8 mouse cellular contexts compared by ENCODE assay signal in genomic region chr4:95558271-95558888, GRCm38 (mm10). TPM values are rescaled to one million over a fixed set of nuclear protein-coding genes. Genes with fewer than 3 reads are reported as not detected.
DNase-seq lines count a peak whose midpoint lies in the region; ATAC-seq and TF ChIP-seq lines count a peak whose summit lies in the region.

No protein-coding gene starts in this region.

- TF ChIP-seq CTCF in liver, postnatal 0 days (IDR thresholded peaks at IDR 0.05; ENCODE audit: low read depth): no peak

- no peaks in the 10 kb centered on the region for H3K27me3 ChIP-seq in hindbrain, embryonic 14.5 days (ENCODE audit: control insufficient read depth, insufficient read depth, low read length)
- H3K27me3 ChIP-seq in hindbrain, embryonic 16.5 days (replicated peaks; ENCODE audit: control insufficient read depth, insufficient read depth, low read length): no peaks in the 10 kb centered on the region
- H3K27me3 ChIP-seq in embryonic facial prominence, embryonic 13.5 days: no peaks in the 10 kb centered on the region
- no peaks in the 10 kb centered on the region for H3K27me3 ChIP-seq in liver, postnatal 0 days (ENCODE audit: insufficient read depth, low read length)
- H3K27me3 ChIP-seq in stomach, embryonic 16.5 days (ENCODE audit: control insufficient read depth, insufficient read depth, low read length): no peaks in the 10 kb centered on the region

- no peak for ATAC-seq in hindbrain, embryonic 14.5 days (ENCODE audit: low FRiP score)
- no peak for ATAC-seq in hindbrain, embryonic 16.5 days
- no peak for ATAC-seq in embryonic facial prominence, embryonic 13.5 days (ENCODE audit: insufficient number of reproducible peaks, insufficient read depth, low FRiP score, low TSS enrichment, low read depth)
- ATAC-seq in liver, postnatal 0 days: no peak
- ATAC-seq in stomach, embryonic 16.5 days (ENCODE audit: insufficient read depth, low FRiP score): peak; percentile 29; the same call in 1 of the 2 replicates

- H3K36me3 ChIP-seq in hindbrain, embryonic 14.5 days (replicated peaks; ENCODE audit: control insufficient read depth, insufficient read depth): no peaks in the 10 kb centered on the region
- no peaks in the 10 kb centered on the region for H3K36me3 ChIP-seq in hindbrain, embryonic 16.5 days (ENCODE audit: control insufficient read depth, insufficient read depth, low read length)
- no peaks in the 10 kb centered on the region for H3K36me3 ChIP-seq in embryonic facial prominence, embryonic 13.5 days
- no peaks in the 10 kb centered on the region for H3K36me3 ChIP-seq in liver, postnatal 0 days (replicated peaks; ENCODE audit: insufficient read depth, low read length)
- H3K36me3 ChIP-seq in stomach, embryonic 16.5 days (ENCODE audit: control insufficient read depth, insufficient read depth, low read length): no peaks in the 10 kb centered on the region

- no peak for DNase-seq in hindbrain, embryonic 14.5 days (ENCODE audit: low spot score)
- peak; percentile 45 for DNase-seq in Muller cell, postnatal 12 days (ENCODE audit: inconsistent ontology term)
- peak; percentile 33 to 43 for DNase-seq in heart, postnatal 36 days
- no peak for DNase-seq in liver, postnatal 0 days
- no peak for DNase-seq in spleen, postnatal 36 days (ENCODE audit: low spot score in 2 of 2)

- no peaks in the 10 kb centered on the region for H3K9me3 ChIP-seq in hindbrain, embryonic 14.5 days (ENCODE audit: control insufficient read depth, low read length)
- no peaks in the 10 kb centered on the region for H3K9me3 ChIP-seq in hindbrain, embryonic 16.5 days (ENCODE audit: control insufficient read depth, low read length)
- H3K9me3 ChIP-seq in embryonic facial prominence, embryonic 13.5 days: no peaks in the 10 kb centered on the region
- H3K9me3 ChIP-seq in liver, postnatal 0 days (ENCODE audit: low read length): no peaks in the 10 kb centered on the region
- H3K9me3 ChIP-seq in stomach, embryonic 16.5 days (replicated peaks; ENCODE audit: control insufficient read depth, low read length): no peaks in the 10 kb centered on the region

- H3K27ac ChIP-seq in hindbrain, embryonic 14.5 days: 0 out of 2 replicates have a peak overlapping the region, but pooled peaks have one; percentile 75
- H3K27ac ChIP-seq in hindbrain, embryonic 16.5 days (ENCODE audit: low read depth, low read length): no peak overlapping the region
- peak overlapping the region; percentile 83 for H3K27ac ChIP-seq in embryonic facial prominence, embryonic 13.5 days
- H3K27ac ChIP-seq in liver, postnatal 0 days (ENCODE audit: low read depth): peak overlapping the region; percentile 52; the same call in 1 of the 2 replicates
- H3K27ac ChIP-seq in stomach, embryonic 16.5 days (ENCODE audit: low read length): peak overlapping the region; percentile 95

- TF ChIP-seq EP300 in liver, postnatal 0 days (IDR thresholded peaks at IDR 0.05; ENCODE audit: low read depth): no peak

- no peaks in the 10 kb centered on the region for H3K4me1 ChIP-seq in hindbrain, embryonic 14.5 days (replicated peaks; ENCODE audit: control insufficient read depth, insufficient read depth, low read length)
- H3K4me1 ChIP-seq in hindbrain, embryonic 16.5 days (ENCODE audit: control insufficient read depth, insufficient read depth, low read depth, low read length): 0 out of 2 replicates have a peak, but pooled peaks cover 2% of the 10 kb centered on the region
- H3K4me1 ChIP-seq in embryonic facial prominence, embryonic 13.5 days: peaks cover 25% of the 10 kb centered on the region
- peaks cover 7% of the 10 kb centered on the region; the same call in 1 of the 2 replicates for H3K4me1 ChIP-seq in liver, postnatal 0 days (ENCODE audit: insufficient read depth)
- H3K4me1 ChIP-seq in stomach, embryonic 16.5 days (ENCODE audit: control insufficient read depth, insufficient read depth, low read length): peaks cover 14% of the 10 kb centered on the region

- no peak overlapping the region for H3K4me2 ChIP-seq in hindbrain, embryonic 14.5 days (replicated peaks)
- no peak overlapping the region for H3K4me2 ChIP-seq in hindbrain, embryonic 16.5 days (ENCODE audit: low read length)
- peak overlapping the region; percentile 64 for H3K4me2 ChIP-seq in embryonic facial prominence, embryonic 13.5 days
- peak overlapping the region; percentile 81; the same call in 1 of the 2 replicates for H3K4me2 ChIP-seq in liver, postnatal 0 days (ENCODE audit: low read depth, low read length)
- H3K4me2 ChIP-seq in stomach, embryonic 16.5 days (ENCODE audit: low read depth, low read length): peak overlapping the region; percentile 53; the same call in 1 of the 2 replicates

- intact Hi-C loops in heart, postnatal 36 days (cut with DNase I): loop anchor here (5.0 kb wide), 1 partner anchor 396 kb away; no protein-coding TSS in a partner anchor

- H3K9ac ChIP-seq in hindbrain, embryonic 14.5 days: no peak overlapping the region
- H3K9ac ChIP-seq in hindbrain, embryonic 16.5 days (ENCODE audit: low read depth, low read length): no peak overlapping the region
- no peak overlapping the region for H3K9ac ChIP-seq in embryonic facial prominence, embryonic 13.5 days
- H3K9ac ChIP-seq in liver, postnatal 0 days (replicated peaks): no peak overlapping the region
- no peak overlapping the region; the same call in 1 of the 2 replicates for H3K9ac ChIP-seq in stomach, embryonic 16.5 days (ENCODE audit: low read length)

- 57% methylated on average over 4 of the region's 4 CpGs for WGBS in hindbrain, embryonic 14.5 days
- 44% methylated on average over 4 of the region's 4 CpGs for WGBS in hindbrain, embryonic 16.5 days
- WGBS in embryonic facial prominence, embryonic 13.5 days: 72% methylated on average over 4 of the region's 4 CpGs
- WGBS in liver, postnatal 0 days (ENCODE audit: insufficient replicate concordance): 72% methylated on average over 4 of the region's 4 CpGs
- WGBS in stomach, embryonic 16.5 days: 73% methylated on average over 4 of the region's 4 CpGs

- H3K4me3 ChIP-seq in hindbrain, embryonic 14.5 days (replicated peaks; ENCODE audit: low read length): no peak overlapping the region
- no peak overlapping the region for H3K4me3 ChIP-seq in hindbrain, embryonic 16.5 days (ENCODE audit: low read length)
- H3K4me3 ChIP-seq in embryonic facial prominence, embryonic 13.5 days: no peak overlapping the region
- H3K4me3 ChIP-seq in liver, postnatal 0 days (ENCODE audit: low read depth, low read length): no peak overlapping the region
- H3K4me3 ChIP-seq in stomach, embryonic 16.5 days (replicated peaks; ENCODE audit: low read length): no peak overlapping the region

RNA-seq across cellular contexts. Expression of gene Fggy, which starts 1.1 kb away (rescaled TPM):
- polyA plus RNA-seq in hindbrain, embryonic 14.5 days (2014; fragmentation: Nextera tagmentation; extraction: Ambion mirVana): 7.5 and 7.6 TPM in 2 replicates
- 6.9 and 8.8 TPM in 2 replicates for polyA plus RNA-seq in hindbrain, embryonic 16.5 days (2015; fragmentation: Nextera tagmentation; extraction: Ambion mirVana)
- polyA plus RNA-seq in embryonic facial prominence, embryonic 13.5 days (2015; fragmentation: Nextera tagmentation; extraction: Ambion mirVana): 9.3 and 11.4 TPM in 2 replicates
- 1 to 10 TPM; 7.1 to 7.2 TPM for total RNA-seq in heart, postnatal 36 days (2021)
- 45.4 and 53.0 TPM in 2 replicates for polyA plus RNA-seq in liver, postnatal 0 days (2015; fragmentation: Nextera tagmentation; extraction: Ambion mirVana)
- 8.6 and 11.7 TPM in 2 replicates for polyA plus RNA-seq in stomach, embryonic 16.5 days (2015; fragmentation: Nextera tagmentation; extraction: Ambion mirVana)

Comparison
In these comparisons a context has a peak if more than half of its experiments do, and no peak if none do; other contexts are left out.
1. DNase-seq: peak in Muller cell, postnatal 12 days (single experiment) and heart, postnatal 36 days (2 of 2); none in hindbrain, embryonic 14.5 days (single experiment), liver, postnatal 0 days (single experiment) and spleen, postnatal 36 days (0 of 2).
2. H3K4me2 ChIP-seq: peak in embryonic facial prominence, embryonic 13.5 days (single experiment), liver, postnatal 0 days (single experiment) and stomach, embryonic 16.5 days (single experiment); none in hindbrain, embryonic 14.5 days (single experiment) and hindbrain, embryonic 16.5 days (single experiment).